Mouse (Mus musculus) hindbrain, embryonic 12.5 days (tissue): Measurements from ENCODE around the gene Acot7. TPM values are rescaled to one million over a fixed set of nuclear protein-coding genes. Genes with fewer than 3 reads are reported as not detected.

Experiments used
- ATAC-seq: fragments of 200-750 bp; cut with Nextera tagmentation; 2 replicates; pipeline ENCODE4 v1.8.0; 2017; ENCODE audit warnings: moderate TSS enrichment; ENCODE audit not compliant: low FRiP score
- H3K27ac ChIP-seq: fragments of 300-500 bp; sonication (generic); 2 replicates; pipeline ENCODE4 v1.5.1; 2016; ENCODE audit warnings: mild to moderate bottlenecking
- H3K27me3 ChIP-seq: fragments of 300-500 bp; sonication (generic); 2 replicates; pipeline ENCODE4 v1.6.1; 2016; ENCODE audit warnings: mild to moderate bottlenecking
- H3K36me3 ChIP-seq: fragments of 300-500 bp; sonication (generic); 2 replicates; pipeline ENCODE4 v1.6.1; 2016; ENCODE audit warnings: mild to moderate bottlenecking
- H3K4me1 ChIP-seq: fragments of 300-500 bp; sonication (generic); 2 replicates; pipeline ENCODE4 v1.6.1; 2016
- H3K4me2 ChIP-seq: fragments of 300-500 bp; sonication (generic); replicated peaks from 2 replicates; pipeline ENCODE4 v1.6.1; 2016; ENCODE audit warnings: mild to moderate bottlenecking
- H3K4me3 ChIP-seq: fragments of 300-500 bp; sonication (generic); 2 replicates; pipeline ENCODE4 v1.5.1; 2016; ENCODE audit warnings: mild to moderate bottlenecking
- H3K9ac ChIP-seq: fragments of 300-500 bp; sonication (generic); 2 replicates; pipeline ENCODE4 v1.6.1; 2016; ENCODE audit warnings: mild to moderate bottlenecking, moderate library complexity
- H3K9me3 ChIP-seq: fragments of 300-500 bp; sonication (generic); replicated peaks from 2 replicates; pipeline ENCODE4 v1.6.1; 2016; ENCODE audit warnings: mild to moderate bottlenecking
- WGBS: fragments of 180-500 bp; shearing (Covaris S2); methylation state at CpG from one replicate; pipeline ENCODE4 v1.1.7; 2016; 5-methylcytosine and 5-hydroxymethylcytosine counted together
- polyA plus RNA-seq: library from polyadenylated mRNA; unstranded; fragments of >200 nt; fragmentation: Nextera tagmentation; extraction: Ambion mirVana; gene quantifications from 2 replicates; pipeline ENCODE4 v1.2.1, GENCODE M21; 2016

The Acot7 gene
- polyA plus RNA-seq, 1 experiment from 2014 or later, result 132 TPM

DNA sequence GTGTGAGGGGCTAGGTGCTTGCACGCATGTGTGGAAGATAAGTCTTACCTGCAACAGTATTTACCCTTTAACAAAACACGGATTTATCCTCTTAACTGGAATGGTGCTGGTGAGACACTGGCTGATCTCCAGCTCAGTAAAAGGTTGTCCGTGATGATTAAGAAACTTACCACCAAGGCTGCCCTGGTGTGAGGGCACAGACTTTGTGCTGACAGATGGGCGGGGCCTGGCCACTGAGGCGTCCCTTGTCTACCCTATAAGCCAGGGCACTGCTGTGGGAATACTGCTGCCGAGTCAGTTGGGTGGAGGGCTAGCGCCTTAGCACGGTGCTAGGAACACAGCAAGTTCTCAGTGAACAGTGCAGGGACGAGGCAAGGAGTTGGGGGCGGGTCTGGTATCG is 124.1 kb downstream of the Acot7 start:
- Histone ChIP-seq H3K9me3 (no peaks in the 10 kb centered on the region), H3K36me3 (peaks cover 53% of the 10 kb centered on the region), H3K9ac (0 out of 2 replicates have a peak overlapping the region, but pooled peaks have one; percentile 14), H3K4me2 (no peak overlapping the region), H3K4me1 (peaks cover 18% of the 10 kb centered on the region), H3K27me3 (peaks cover 10% of the 10 kb centered on the region), H3K4me3 (no peak overlapping the region), H3K27ac (no peak overlapping the region)
- no peak for ATAC-seq
- WGBS, result 67% methylated on average over 11 of the region's 11 CpGs

DNA sequence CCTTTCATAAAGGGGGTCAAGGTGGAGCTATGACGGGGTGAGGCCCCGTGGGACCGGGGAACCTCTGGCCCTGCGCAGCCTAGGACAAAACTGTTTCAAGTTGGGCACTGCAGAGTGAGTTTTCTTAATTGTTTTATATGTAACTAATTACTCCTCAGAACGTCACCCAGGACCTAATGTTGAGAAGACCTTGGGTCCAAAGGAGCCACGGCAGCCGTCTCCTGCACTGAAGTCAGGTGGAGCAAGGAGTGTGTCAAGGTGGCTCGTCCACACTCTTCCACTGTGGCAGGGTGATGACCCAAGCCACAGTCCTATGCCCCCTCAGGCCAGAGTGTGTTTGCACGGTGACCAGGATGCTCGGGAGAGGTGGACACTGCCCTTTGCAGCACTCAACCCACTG is 125.2 kb downstream of the Acot7 start:
- WGBS, result 92% methylated on average over 10 of the region's 10 CpGs
- peaks cover 8% of the 10 kb centered on the region for H3K27me3 ChIP-seq
- H3K36me3 ChIP-seq, result peaks cover 57% of the 10 kb centered on the region
- no peak overlapping the region for H3K27ac ChIP-seq
- no peak overlapping the region for H3K4me2 ChIP-seq
- H3K4me1 ChIP-seq, result peaks cover 12% of the 10 kb centered on the region
- H3K9ac ChIP-seq, result no peak overlapping the region
- ATAC-seq, result no peak
- H3K9me3 ChIP-seq, result no peaks in the 10 kb centered on the region
- H3K4me3 ChIP-seq, result no peak overlapping the region

GRCm38 (mm10) chr4:152304685-152305084 is 126.8 kb downstream of the Acot7 start:
- H3K4me3 ChIP-seq, result no peak overlapping the region
- peaks cover 12% of the 10 kb centered on the region for H3K27me3 ChIP-seq
- no peak overlapping the region for H3K9ac ChIP-seq
- H3K36me3 ChIP-seq, result peaks cover 63% of the 10 kb centered on the region
- ATAC-seq, result no peak
- peaks cover 3% of the 10 kb centered on the region; the same call in 1 of the 2 replicates for H3K4me1 ChIP-seq
- no peak overlapping the region for H3K27ac ChIP-seq
- WGBS, result 91% methylated on average over 6 of the region's 6 CpGs
- H3K9me3 ChIP-seq, result no peaks in the 10 kb centered on the region
- H3K4me2 ChIP-seq, result no peak overlapping the region

DNA sequence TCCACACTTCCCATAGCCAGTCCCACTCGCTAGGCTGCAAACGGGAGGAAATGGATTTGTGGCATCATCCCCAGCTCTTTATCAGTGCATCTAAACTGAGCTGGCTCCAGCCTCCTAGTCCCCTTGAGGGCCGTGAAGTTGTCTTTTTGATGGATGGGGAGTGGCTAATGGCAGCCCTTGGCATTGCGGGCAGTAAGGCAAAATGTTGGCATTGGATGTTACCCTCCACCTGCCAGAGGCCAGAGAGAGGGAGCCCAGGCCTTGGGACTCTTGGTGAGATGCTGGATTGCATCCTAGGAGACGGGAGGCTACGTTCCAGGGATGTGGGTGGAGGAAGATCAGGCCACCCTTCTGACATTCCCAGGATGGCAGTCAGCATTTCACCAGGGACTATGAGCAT is 128.1 kb downstream of the Acot7 start:
- Histone ChIP-seq H3K9ac (no peak overlapping the region), H3K4me1 (peaks cover 3% of the 10 kb centered on the region; the same call in 1 of the 2 replicates), H3K27ac (no peak overlapping the region), H3K4me2 (no peak overlapping the region), H3K4me3 (no peak overlapping the region), H3K36me3 (peaks cover 50% of the 10 kb centered on the region), H3K9me3 (no peaks in the 10 kb centered on the region), H3K27me3 (peaks cover 25% of the 10 kb centered on the region)
- ATAC-seq, result no peak
- WGBS, result 72% methylated on average over 6 of the region's 6 CpGs

- ATAC-seq, result no peak
- Histone ChIP-seq H3K4me1 (peaks cover 11% of the 10 kb centered on the region; the same call in 1 of the 2 replicates), H3K27me3 (peaks cover 40% of the 10 kb centered on the region), H3K4me2 (no peak overlapping the region), H3K36me3 (peaks cover 41% of the 10 kb centered on the region), H3K4me3 (no peak overlapping the region), H3K9ac (no peak overlapping the region), H3K27ac (no peak overlapping the region), H3K9me3 (no peaks in the 10 kb centered on the region)
- 82% methylated on average over 9 of the region's 9 CpGs for WGBS
Measured at GRCm38 (mm10) chr4:152307542-152307941, 129.6 kb downstream of the Acot7 start.

DNA sequence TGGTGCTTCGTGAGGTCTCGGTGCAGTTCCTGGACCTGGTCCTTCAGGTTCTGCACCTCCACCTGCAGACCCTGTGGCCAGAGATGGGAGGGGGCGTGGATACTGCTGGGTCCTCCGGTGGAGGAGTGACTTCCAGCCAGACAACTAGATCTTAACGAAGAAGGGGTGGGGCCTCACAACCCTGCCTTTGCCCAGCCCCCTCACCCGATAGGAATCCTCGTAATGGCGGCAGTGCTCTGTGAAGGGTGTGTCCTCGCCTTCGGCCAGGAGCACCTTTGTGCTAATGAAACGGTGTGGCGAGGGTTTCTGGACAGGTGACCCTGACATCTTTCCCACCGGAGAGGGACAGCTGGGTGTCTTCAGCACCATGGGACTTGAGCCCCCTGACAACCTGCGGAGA is 134.3 kb downstream of the Acot7 start:
- Histone ChIP-seq H3K4me2 (peak overlapping the region; percentile 19; the same call in 1 of the 2 replicates), H3K27me3 (peaks cover 87% of the 10 kb centered on the region), H3K27ac (no peak overlapping the region), H3K9ac (no peak overlapping the region), H3K9me3 (no peaks in the 10 kb centered on the region), H3K36me3 (peaks cover 13% of the 10 kb centered on the region), H3K4me1 (peaks cover 28% of the 10 kb centered on the region), H3K4me3 (peak overlapping the region; percentile 4; the same call in 1 of the 2 replicates)
- no peak for ATAC-seq
- WGBS, result 4% methylated on average over 14 of the region's 14 CpGs

- Histone ChIP-seq H3K4me1 (peaks cover 28% of the 10 kb centered on the region), H3K27ac (no peak overlapping the region), H3K27me3 (peaks cover 97% of the 10 kb centered on the region), H3K4me3 (peak overlapping the region; percentile 33), H3K4me2 (peak overlapping the region; percentile 54), H3K36me3 (peaks cover 9% of the 10 kb centered on the region), H3K9me3 (no peaks in the 10 kb centered on the region), H3K9ac (peak overlapping the region; percentile 44; the same call in 1 of the 2 replicates)
- WGBS, result under 1% methylated on average over 29 of the region's 29 CpGs
- ATAC-seq, result 0 out of 2 replicates have a peak, but pooled peaks have one; percentile 29
Measured at GRCm38 (mm10) chr4:152313211-152313632, 135.3 kb downstream of the Acot7 start.

GRCm38 (mm10) chr4:152313934-152314333 is 136.0 kb downstream of the Acot7 start:
- no peak overlapping the region for H3K9ac ChIP-seq
- peaks cover 35% of the 10 kb centered on the region for H3K4me1 ChIP-seq
- H3K4me3 ChIP-seq, result peak overlapping the region; percentile 33
- H3K36me3 ChIP-seq, result peaks cover 2% of the 10 kb centered on the region
- peaks cover 100% of the 10 kb centered on the region for H3K27me3 ChIP-seq
- no peak for ATAC-seq
- no peaks in the 10 kb centered on the region for H3K9me3 ChIP-seq
- H3K27ac ChIP-seq, result no peak overlapping the region
- H3K4me2 ChIP-seq, result peak overlapping the region; percentile 54

- peak overlapping the region; percentile 23; the same call in 1 of the 2 replicates for H3K9ac ChIP-seq
- peaks cover 85% of the 10 kb centered on the region for H3K27me3 ChIP-seq
- H3K4me1 ChIP-seq, result peaks cover 36% of the 10 kb centered on the region
- no peak overlapping the region for H3K27ac ChIP-seq
- WGBS, result 1% methylated on average over 43 of the region's 43 CpGs
- peak overlapping the region; percentile 25 for H3K4me3 ChIP-seq
- no peak for ATAC-seq
- H3K4me2 ChIP-seq, result peak overlapping the region; percentile 49
- H3K36me3 ChIP-seq, result no peaks in the 10 kb centered on the region
- H3K9me3 ChIP-seq, result no peaks in the 10 kb centered on the region
Measured at GRCm38 (mm10) chr4:152315498-152316213, 137.7 kb downstream of the Acot7 start.

- peaks cover 28% of the 10 kb centered on the region for H3K4me1 ChIP-seq
- no peak overlapping the region for H3K4me3 ChIP-seq
- no peak overlapping the region for H3K9ac ChIP-seq
- H3K27ac ChIP-seq, result no peak overlapping the region
- no peak overlapping the region for H3K4me2 ChIP-seq
- no peaks in the 10 kb centered on the region for H3K36me3 ChIP-seq
- peaks cover 65% of the 10 kb centered on the region for H3K27me3 ChIP-seq
- WGBS, result 82% methylated on average over 6 of the region's 6 CpGs
- no peaks in the 10 kb centered on the region for H3K9me3 ChIP-seq
- no peak for ATAC-seq
Measured at GRCm38 (mm10) chr4:152317631-152318033, 139.7 kb downstream of the Acot7 start.

DNA sequence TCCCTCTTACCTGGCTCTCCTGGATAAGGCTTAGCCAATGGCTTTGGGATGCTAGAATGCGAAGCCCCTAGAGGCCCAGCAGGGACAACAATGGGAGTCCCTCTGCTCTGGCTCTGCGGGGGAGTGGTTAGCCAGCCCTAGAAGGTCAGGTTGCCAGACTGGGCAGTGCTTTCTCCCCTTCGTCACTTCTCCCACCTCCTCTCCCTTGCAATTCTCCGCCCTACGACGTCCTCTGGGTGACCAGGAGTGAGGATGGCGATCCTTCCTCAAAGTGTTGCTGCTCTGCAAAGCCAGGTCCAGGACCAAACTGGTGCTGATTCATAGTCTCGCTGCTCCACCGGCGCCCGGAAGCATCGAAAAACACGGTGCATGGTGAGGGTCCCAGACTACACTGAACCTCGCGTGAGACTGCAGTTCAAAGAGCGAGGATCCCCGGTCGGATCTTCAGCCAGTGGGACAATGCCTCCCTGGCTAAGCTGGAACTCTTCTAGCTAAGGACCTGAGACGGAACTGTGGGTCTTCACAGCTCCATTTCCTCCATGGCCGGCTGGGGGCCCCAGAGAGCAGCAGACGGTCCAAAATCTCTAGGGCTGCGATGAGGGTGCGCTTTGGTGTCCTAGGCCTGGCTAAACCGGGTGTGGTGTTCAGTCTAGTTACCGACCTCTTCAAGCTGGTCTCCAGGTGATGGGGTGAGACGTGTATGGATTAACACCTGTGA is 140.7 kb downstream of the Acot7 start, which contains the start of gene Rnf207:
Rnf207 (minus strand) TSS at position 477 of the 718 bp plus-strand sequence.
- Histone ChIP-seq H3K36me3 (no peaks in the 10 kb centered on the region), H3K4me1 (peaks cover 18% of the 10 kb centered on the region), H3K27ac (no peak within 1 kb of the TSS), H3K4me3 (peak within 1 kb of the TSS; percentile 18), H3K27me3 (peaks cover 55% of the 10 kb centered on the region), H3K4me2 (peak within 1 kb of the TSS; percentile 35), H3K9me3 (no peaks in the 10 kb centered on the region), H3K9ac (peak within 1 kb of the TSS; percentile 41; the same call in 1 of the 2 replicates)
- ATAC-seq, result no peak
- 3% methylated on average over 26 of the region's 26 CpGs for WGBS
